Mouse (Mus musculus) forelimb bud, embryonic 11.5 days (tissue): ENCODE measurements around the gene Pdzd7.

ENCODE experiments used
- DNase-seq: peaks from one replicate; pipeline ENCODE4 v3.0.0-alpha.2; 2012; ENCODE audit warnings: low read depth, low spot score

Gene Pdzd7

GRCm38 (mm10) chr19:45012636-45013035 lies 32.9 kb downstream of the Pdzd7 start:
- DNase-seq, result peak; percentile 41

DNA sequence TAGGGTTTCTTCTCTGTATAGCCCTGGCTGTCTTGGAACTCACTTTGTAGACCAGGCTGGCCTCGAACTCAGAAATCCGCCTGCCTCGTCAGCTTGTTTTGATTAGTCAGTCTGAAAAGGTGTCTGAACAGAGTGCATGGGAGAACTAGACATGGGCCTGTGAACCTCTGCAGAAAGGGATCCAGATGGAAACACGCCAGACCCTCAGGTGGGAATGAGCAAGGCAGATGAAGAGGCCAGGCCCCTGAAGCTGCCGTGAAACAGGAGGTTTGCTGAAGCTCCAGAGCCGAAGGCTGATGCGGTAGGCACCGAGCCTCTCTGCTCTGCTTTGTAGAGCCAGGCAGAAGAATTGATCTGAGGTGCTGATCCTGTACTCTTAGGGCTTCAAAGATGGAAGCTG lies 33.3 kb downstream of the Pdzd7 start:
- DNase-seq, result no peak

DNA sequence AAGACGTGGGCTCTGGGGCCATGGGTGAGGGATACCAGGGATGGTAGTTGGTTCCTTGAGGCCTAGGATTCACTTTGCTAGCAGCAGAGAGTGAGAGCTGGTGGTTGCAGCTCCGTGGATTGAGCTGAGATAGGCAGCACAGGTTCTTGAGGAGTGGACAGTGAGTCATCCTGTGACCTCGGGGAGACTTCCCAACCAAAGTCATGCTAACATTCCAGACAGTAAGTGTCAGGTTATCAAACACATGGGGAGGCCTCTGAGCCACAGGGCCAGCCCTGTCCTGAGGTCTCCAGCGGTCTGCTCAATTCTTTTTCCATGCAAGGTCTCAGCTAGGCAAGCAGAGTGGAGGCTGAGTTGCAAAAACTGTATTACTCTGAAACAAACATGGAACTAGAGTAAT lies 34.9 kb downstream of the Pdzd7 start:
- DNase-seq, result no peak

GRCm38 (mm10) chr19:45007425-45008191 lies 37.9 kb downstream of the Pdzd7 start:
- DNase-seq, result no peak

GRCm38 (mm10) chr19:45007021-45007420 lies 38.5 kb downstream of the Pdzd7 start:
- no peak for DNase-seq

GRCm38 (mm10) chr19:45005957-45006712 lies 39.4 kb downstream of the Pdzd7 start, which contains the start of gene Mrpl43:
TSS of gene Mrpl43 (minus strand) at chr19:45006442.
- DNase-seq, result peak; percentile 88

DNA sequence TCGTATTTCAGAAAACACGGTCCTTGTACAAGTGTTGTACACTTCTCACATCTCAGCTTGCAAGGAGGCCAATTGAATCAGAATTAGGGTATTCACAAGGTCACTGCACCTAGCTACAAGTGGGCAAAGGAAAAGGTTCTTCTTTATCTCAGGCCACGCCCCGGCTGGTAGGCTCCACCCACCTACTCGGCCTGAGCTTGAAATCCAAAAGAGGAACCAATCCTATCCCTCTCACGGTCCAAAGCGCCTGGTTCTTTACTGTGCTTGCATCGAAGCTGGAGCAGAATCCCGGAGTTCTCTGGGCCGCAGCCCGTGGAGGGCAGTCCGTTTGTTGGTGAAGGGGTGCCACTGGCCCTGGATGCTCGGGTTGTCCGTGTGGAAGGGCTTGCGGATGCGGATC lies 40.1 kb downstream of the Pdzd7 start, which contains the start of gene Twnk:
Gene Twnk, plus strand, starts transcription at position 220 of the 400 bp plus-strand sequence.
- DNase-seq, result no peak

- no peak for DNase-seq
Observed at GRCm38 (mm10) chr19:45003740-45004516, 41.6 kb downstream of the Pdzd7 start.

GRCm38 (mm10) chr19:45002301-45002700 lies 43.2 kb downstream of the Pdzd7 start:
- DNase-seq, result no peak

GRCm38 (mm10) chr19:44999647-45000046 lies 45.9 kb downstream of the Pdzd7 start:
- DNase-seq, result no peak

DNA sequence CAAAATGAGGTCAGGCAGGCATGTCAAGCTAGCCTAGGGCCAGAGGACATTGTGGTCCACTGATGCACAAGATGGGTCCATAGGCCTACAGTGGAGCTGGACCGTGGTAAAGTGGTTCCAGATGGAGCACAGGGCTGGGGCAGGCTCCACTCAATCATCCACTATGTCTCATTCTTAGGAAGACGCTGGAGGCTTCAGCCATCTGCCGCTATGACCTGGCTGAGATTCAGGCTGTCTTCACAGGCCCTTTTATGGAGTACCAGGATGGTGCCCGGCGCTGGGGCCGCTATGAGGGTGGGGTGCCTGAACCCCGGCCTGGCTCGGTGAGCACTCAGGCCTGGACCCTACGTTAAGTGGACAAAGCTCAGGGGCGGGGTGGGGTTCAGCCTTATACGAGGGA lies 47.7 kb downstream of the Pdzd7 start:
- no peak for DNase-seq

GRCm38 (mm10) chr19:44992712-44993111 lies 52.8 kb downstream of the Pdzd7 start:
- no peak for DNase-seq

DNA sequence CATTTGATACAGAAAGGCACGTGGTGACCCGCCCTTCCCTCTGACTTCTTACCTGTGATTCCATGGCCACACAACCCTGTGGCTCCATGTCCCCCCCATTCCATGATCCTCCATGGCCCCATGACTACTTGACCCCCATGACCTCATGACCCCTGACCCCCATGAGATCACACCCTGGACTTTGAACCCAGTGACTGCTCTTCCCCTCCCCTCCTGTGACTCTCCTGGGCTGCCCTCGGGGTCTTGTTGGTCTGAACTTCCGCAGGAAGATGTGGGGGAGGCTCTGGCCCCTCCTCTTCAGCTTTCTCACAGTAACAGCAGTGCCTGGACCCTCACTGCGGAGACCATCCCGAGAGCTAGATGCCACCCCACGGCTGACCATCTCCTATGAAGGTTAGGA lies 53.3 kb downstream of the Pdzd7 start:
- DNase-seq, result no peak

DNA sequence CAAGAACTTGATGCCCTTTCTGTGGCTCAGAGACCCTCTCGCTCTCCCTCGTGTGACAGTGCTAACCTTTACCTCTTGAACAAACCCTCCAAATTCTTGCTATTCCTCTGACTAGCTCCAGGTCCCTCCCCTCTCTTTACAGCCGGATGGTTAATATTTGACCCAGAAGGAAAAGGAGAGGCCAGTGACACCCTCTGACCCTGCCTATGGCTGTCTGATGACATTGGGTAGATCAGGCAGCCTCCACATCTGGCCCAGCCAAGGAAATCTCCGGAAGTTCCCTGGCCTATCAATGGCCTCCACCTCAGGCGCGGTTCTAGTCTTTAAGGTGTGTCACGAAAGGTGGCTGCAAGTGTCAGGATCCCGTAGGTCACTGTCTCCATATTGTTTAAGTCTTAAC lies 54.5 kb downstream of the Pdzd7 start:
- no peak for DNase-seq

DNA sequence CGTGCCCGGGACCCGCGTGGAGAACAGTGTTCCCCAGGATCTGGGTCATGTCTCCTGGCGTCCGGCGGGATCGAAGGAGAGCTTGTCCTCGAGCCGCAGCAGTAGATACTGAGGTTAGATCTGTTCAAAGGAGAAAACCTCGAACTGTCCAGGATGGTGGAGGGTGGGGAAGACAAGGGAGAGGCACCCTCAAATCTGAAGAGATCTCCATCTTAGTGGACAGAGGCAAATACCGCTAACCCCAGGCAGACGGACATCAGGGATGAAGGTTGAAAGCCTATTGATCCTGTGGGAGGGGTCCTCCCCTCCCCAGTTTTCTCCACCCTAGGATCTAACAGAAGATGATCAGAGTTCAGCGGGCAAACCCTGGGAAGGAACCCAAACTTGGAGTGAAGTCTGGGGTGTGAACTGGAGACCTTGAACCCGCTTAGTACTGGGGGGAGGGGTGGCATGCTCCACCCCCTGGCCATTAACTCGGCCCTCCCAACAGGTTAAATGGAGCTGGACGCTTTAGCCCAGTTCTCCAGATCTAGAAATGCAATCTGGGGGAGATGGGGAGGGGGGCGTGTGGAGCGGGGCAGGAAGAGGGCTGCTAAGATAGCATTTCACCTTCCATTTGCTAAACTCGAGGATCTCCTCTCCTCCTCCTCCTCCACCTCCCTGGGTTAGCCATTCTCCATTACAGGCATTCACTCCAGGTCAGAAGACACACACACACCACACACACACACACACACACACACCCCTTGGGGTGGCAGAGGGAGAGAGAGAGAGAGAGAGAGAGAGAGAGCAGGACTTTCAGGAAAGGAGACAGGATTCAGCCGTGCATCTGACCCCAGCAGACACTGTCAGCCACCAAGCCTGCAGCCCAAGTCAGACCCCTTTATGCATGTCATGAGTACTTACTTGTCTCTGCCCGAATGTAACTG lies 55.7 kb downstream of the Pdzd7 start:
- no peak for DNase-seq

GRCm38 (mm10) chr19:44988831-44989566 lies 56.5 kb downstream of the Pdzd7 start, which contains the start of gene Sema4g:
TSS of gene Sema4g (plus strand) at chr19:44989101.
- peak; percentile 55 for DNase-seq

DNA sequence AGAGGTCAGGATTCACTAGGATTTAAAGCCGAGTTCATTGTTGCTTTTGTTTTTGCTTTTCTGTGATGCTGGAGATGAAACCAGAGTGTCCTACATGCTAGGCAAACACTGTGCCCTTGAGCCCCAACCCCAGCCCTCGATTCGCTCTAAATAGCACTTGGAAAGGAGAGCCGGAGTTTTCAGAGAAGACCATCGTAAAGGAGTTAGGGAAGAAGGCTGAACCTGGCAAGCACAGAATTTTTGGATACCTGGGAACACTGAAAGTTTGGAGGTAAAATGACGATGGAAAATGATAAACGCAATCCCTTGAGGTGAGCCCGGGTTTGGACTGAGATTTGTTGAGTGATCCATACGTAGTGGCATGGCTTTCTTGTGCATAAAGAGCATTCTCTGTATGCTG lies 57.2 kb downstream of the Pdzd7 start:
- DNase-seq, result no peak

DNA sequence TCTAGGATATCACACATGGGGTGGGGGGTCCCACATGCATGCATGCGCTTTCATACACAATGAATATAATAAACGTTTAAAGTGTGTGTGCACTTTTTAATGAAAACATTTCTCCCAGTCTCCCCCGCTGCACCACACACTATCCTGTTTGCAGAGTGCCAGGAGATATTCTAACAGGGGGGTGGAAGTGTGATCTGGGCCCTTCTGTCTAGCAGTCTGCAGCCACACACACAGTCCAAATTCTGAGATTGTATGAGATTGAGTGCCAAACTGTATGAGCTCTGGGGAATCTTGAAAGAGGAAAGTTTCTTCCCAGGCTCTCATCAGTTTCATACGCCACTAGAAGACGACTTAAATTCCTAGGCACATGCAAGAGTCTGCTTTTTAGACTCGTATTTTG lies 57.7 kb downstream of the Pdzd7 start:
- no peak for DNase-seq

GRCm38 (mm10) chr19:44987004-44987403 lies 58.5 kb downstream of the Pdzd7 start:
- no peak for DNase-seq
